Mouse (Mus musculus): Measurements from ENCODE around the gene Txnip.
A peak's percentile ranks its signal among the peaks of the same experiment; 100 is the strongest.

Gene Txnip

GRCm38 (mm10) chr3:96568605-96569004 is 10.8 kb downstream of the Txnip start:
- DNase-seq (ENCODE audit: low spot score in 2 of 2): no peak

- no peak for DNase-seq (ENCODE audit: low spot score in 2 of 2)
Observed at GRCm38 (mm10) chr3:96569506-96569905, 11.7 kb downstream of the Txnip start.

DNA sequence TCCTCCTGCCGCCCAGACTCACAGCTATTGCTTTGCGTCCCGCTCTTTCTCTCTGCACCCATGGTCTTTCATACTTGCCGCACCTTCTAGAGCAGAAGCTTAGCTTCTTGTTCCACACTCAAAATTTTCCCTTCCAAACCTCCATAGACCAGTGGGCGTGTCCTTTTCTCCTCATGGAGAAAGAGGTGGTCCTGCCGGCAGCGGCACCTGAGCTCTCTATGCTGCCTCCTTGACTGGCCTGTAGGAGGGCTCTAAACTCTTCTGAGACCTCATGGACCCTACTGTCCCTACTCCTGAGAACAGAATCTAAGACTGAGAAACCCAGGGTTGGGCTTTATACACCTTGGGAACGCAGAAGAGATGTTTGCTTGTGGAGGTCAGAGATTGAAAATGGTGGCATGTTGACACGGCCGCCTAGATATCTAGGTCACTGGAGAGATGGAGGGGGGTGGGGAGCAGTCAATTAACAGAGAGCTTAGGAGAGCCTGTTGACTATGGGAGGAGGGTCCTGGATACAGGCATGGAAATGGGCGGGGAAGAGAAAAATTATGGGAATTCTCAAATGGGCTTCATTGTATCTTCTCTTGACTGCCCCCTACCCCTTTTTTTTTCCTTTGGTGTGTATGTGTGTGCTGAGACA is 12.3 kb downstream of the Txnip start:
- DNase-seq (ENCODE audit: low spot score in 2 of 2): no peak

- no peak for DNase-seq (ENCODE audit: low spot score in 2 of 2)
Observed at GRCm38 (mm10) chr3:96570643-96571042, 12.9 kb downstream of the Txnip start.

DNA sequence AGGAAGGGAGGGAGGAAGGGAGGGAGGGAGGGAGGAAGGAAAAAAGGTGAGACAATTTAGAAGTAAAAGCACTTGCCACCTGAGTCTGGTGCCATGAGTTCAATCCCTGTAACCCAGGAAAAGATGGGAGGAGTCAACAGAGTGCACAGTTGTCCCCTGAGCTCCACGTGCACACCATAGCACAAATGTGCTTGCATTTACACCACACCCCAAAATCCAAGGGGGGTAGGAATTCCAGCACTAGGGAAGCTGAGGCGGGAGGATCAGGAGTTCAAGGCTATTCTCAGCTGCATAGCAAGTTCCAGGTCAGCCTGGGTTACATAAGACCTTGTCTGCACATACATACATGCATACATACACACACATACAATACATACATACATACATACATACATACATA is 13.6 kb downstream of the Txnip start:
- DNase-seq (ENCODE audit: low spot score in 2 of 2): no peak

DNA sequence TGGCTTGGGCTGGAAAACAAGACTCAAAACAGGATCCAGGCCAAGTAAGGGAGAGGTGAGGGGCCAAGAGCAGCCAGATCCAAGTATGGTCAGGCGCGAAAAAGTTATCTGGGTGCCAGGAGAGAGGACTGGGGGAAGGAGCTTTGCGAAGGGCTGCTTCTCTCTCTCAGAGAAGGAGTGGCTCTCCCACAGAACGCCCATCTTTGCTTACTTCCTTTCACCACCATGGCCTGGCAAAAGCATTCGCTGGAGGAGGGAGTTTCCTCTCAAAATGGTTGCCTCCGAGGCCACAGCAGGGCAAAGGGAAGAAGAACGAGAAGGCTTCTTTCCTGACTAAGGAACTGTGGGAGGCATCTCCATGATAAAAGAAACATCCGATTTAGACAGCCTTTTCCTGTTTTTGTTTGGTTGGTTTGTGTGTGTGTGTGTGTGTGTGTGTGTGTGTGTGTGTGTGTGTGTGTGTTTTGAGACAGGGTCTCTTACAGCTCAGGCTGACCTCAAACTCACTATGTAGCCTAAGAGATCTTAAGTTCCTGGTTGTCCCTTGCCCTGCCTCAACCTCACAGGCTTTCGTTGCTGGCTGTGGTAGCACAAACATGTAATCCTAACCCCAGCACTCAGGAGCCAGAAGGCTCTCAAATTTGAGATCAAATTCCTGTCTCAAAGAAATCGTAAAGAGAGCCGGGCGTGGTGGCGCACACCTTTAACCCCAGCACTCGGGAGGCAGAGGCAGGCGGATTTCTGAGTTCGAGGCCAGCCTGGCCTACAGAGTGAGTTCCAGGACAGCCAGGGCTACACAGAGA is 14.3 kb downstream of the Txnip start:
- no peak for DNase-seq (ENCODE audit: low spot score in 2 of 2)

DNA sequence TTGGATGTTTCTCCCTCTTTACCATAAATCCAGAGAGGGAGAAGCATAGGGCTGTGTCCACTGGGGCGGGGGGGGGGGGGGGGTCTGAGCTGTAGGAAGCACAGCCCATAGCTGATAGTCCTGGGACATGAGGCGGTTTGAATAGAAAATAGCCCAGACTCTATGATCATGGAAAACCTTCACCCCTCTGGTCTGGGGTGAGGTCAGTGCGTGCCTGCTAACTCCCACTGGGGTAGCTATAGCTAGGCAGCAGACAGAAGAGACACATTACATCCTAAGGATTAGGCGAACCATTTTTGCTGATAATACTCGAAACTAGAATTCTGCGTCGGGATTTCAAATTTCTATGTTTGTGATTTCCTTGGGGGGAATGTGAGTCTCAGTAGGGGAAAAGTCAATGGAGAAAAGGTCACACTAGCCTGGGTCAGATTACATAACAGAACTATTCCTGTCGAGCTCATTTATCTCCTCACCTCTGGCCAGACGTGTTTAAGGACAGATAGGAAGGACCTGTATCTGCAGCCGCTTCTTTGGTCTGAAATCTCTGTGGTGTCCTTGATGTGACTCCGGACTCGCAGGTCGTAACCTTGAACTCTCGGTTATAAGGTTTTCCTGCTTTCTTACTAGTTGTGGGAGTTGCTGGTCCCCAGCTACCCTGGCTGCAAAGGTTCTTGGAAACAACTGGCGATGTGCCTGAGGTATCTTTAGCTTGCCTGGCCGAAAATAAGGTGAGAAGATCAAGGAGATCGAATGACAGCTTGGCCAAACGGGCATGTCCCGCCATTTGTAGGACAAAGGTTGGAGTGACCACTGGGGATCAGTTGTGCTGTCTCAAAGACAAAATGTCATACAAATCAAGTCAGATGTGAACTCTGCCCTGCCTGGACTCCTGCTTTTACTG is 16.1 kb downstream of the Txnip start:
- no peak for DNase-seq (ENCODE audit: low spot score in 2 of 2)

DNA sequence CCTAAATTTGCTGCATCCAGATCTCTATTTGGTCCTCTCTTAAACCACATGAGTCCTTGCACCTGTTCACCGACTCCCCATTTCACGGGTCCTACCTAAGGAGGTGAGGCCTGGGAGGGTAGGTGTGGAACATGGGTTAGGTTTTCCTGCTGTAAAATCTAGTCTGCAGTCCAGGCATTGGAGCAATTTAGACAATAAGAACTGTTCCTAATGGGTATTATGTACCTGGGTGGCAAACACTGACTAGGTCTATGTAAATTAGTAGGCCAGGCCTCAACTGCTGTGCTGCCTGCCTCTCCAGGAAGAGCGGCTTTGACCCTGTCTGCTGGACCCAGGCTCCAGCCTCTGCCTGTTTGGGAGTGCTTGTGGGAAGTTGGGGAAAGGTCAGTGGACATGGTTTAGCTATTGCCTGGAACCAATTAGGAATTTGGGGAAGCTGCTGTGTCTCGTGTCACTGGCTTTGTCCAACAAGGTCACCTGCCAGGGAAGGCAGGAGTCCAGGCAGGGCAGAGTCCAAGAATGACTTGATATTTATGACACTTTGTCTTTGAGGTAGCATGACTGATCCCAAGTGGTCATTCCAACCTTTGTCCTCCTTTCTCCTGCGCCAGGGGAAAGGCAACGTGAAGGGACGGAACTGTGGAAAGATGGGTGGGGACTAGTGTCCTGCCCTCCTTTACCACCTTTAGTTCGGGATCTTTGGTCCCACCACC is 17.7 kb downstream of the Txnip start:
- DNase-seq (ENCODE audit: low spot score in 2 of 2): no peak

DNA sequence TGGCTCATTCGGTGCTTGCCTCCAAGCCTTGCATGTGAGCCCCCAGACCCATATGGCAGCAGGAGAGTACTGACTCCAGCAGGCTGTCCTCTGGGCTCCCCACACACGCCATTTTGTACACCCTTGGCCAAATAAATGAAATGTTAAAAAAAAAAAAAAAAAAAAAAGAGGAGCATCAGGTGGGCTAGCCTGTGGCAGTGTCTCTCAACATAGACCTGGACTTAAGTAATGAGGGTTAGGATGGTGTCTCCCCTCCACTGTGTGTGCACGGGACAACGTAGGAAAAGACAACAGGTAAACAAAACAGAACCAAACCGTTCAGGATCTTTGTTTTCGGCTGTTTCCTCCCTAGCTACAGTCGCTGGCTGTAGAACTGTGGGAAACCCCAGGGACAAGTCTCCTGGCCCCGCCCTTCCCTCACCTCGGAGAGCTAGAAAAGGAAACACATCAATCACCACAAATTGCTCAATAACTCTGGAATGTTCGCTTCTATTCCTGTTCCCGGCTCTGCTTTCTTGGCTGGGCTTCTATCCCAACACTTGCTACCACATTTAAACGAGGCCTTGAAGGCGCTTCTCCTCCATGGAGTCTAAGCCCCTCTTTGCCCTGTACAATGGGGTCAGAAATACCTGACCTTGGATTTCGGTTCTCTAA is 18.4 kb downstream of the Txnip start:
- no peak for DNase-seq (ENCODE audit: low spot score in 2 of 2)

DNA sequence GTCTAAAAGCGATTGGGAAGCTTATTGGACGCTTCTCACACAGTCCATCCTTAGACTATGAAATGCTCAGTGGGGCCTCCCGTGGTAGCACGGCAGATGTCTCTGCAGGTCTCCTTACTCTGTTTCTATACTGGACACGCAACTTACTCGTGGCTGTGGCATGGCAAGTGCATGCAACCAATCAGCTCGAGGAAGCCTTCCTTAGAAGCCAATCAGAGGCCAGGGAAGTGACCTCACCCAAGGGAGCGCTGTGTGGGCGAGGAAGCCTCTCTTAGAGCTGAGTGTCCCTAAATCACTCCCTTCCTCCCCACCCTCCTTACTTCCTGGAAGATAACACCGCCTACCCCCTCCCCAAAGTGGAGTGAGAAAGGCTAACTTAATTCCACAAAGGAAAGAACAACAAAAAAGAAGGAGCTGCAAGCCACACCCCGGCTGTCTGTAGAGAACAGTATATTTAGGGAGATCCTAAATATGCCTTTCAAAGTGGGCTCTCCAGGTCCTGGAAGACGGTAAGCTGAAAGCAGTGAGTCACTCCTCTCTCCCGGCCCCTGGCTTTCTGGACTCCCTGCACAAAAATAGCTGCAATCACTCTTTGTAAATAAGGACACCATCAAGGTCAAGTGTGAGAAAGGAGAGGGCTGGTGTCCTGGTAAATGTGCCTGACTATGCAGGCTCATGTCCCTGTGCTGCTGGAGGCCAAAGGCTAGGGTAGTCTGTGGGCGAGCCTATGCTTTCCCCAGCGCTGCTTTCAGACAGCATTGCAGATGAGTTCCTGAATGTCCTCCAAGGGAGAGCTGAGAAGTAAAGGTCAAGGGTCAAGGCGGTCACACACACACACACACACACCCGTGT is 19.2 kb downstream of the Txnip start, which contains the start of gene Gm16253:
Gm16253 (plus strand) TSS at position 295 of the 852 bp plus-strand sequence.
- DNase-seq (ENCODE audit: low spot score in 2 of 2): peak; percentile 75 to 86

GRCm38 (mm10) chr3:96577566-96577965 is 19.8 kb downstream of the Txnip start:
- no peak for DNase-seq (ENCODE audit: low spot score in 2 of 2)

GRCm38 (mm10) chr3:96578561-96579238 is 20.9 kb downstream of the Txnip start:
- DNase-seq (ENCODE audit: low spot score in 2 of 2): no peak

DNA sequence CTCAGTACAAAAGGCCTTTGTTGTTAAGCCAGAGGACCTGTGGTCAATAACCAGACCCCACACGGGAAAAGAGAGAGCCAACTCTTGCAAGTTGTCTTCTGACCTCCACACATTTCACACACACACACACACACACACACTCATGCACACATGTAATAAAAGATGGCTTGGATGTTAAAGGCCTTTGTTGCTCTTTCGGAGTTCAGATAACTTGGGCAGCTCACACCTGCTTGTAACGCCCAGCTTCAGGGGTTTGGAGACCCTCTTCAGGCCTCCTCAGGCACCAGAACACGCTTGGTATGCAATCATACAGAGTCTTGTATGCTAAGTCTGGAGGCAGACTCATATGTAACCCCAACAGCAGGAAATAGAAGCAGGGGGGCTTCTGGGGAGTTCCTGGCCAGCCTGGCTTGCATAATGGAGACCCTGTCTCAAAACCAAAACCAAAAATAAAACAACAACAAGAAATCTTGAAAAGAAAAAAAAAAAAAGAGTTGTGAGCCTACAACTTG is 21.5 kb downstream of the Txnip start:
- DNase-seq (ENCODE audit: low spot score in 2 of 2): no peak

DNA sequence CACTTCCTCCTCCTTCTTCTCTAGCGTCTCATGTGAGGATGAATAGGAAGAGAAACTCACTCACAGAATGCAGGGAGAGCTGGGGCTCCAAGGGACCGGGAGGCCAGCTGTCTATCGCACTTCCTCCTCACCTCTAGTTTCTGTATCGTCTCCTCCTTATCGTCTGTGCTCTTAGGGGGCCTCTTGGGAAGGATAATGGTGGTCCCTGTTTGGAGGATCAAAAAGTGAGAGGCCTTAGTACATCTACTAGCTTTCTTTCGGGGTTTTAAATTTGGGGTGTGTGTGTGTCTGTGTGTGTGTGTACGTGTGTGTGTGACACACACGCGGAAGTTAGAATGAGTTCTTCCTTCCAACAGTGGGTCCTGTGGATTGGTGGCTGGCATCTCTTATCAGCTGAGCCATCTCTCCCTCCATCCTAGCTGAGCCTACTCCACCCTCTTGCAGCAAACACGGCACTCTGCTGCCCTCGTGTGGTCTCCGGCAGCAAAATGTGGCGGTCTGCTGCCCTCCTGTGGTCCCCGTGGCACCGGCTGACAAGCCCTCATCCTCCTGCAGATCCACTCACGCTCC is 22.2 kb downstream of the Txnip start:
- DNase-seq (ENCODE audit: low spot score in 2 of 2): peak; percentile 78 to 85

DNA sequence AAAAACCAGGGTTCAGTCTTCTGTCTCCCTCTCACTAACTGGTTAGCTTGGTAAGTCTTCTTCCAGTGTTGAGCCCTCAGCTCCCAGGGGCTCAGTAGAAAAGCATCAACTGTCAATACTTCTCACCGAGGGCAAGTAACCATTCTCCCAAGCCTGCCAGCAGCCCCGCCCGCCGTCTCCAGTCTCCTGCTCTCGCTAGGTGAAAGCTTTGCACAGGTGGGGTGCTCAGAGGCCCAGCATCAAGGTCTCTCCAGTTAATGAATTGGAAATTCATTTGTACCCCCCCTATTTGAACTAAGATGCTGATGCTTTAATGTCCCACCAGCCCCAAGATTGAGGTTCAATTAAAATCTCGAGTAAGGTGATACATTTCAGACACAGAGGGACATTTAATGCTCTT is 23.4 kb downstream of the Txnip start:
- DNase-seq (ENCODE audit: low spot score in 2 of 2): no peak

DNA sequence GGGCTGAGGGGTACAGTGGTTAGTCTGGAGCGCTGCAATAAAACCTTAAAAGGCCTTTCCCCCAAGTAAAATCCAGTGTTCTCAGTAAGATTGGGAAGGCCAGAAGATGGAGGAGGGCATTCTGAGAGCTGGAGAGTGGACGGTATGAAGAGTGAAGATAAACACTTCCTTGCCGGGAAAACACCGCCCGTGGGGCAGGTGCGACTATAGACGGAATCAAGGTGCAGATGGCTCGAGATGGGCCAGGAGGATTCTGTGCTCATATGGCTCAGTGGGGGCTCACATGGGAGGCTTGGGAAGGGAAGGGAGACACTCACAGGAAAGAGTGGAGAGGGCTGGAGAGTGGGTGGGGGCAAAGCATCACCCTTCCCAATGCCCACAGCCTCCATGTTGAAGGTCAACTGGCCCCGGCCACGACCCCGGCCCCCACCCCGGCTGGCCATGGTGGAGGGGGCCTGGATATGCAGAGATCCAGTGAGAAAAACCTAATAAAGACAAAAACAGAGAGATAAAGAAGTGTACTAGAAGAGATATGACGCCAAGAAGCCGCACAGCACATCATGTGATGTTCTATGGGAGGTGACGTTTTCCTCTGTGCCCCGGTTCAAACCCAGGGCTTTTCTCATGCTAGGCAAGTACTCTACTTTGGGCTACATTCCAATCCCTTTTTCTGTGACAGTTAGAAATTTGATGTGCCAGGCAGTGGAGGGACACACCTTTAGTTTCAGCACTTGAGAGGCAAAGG is 24.2 kb downstream of the Txnip start:
- DNase-seq (ENCODE audit: low spot score in 2 of 2): no peak

GRCm38 (mm10) chr3:96583386-96583785 is 25.6 kb downstream of the Txnip start:
- no peak for DNase-seq (ENCODE audit: low spot score in 2 of 2)

DNA sequence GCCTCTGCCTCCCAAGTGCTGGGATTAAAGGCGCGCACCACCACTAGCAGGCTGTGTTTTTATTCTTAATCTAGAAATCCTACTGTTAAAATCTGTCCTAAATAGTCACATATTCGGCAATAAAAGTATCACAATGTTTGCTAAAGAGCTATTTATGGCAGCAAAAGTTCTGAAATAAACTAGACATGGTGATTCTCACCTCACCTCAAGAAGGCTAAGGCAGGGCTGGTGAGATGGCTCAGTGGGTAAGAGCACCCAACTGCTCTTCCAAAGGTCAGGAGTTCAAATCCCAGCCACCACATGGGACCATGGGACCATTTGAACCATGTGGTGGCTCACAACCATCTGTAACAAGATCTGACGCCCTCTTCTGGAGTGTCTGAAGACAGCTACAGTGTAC is 32.9 kb downstream of the Txnip start:
- no peak for DNase-seq (ENCODE audit: low spot score in 2 of 2)

All from spleen, postnatal 14 days (tissue).